Mouse (Mus musculus) brain, embryonic 14.5 days (tissue): ENCODE measurements around the gene P4ha2.

Experiments
- CTCF ChIP-seq: fragments of 200-500 bp; IDR thresholded peaks from 2 replicates; pipeline ENCODE4 v1.5.1; 2012; ENCODE audit warnings: inconsistent platforms, mild to moderate bottlenecking, moderate library complexity, borderline replicate concordance; ENCODE audit not compliant: insufficient read depth, insufficient read length; ENCODE audit errors: extremely low read depth
- POLR2A ChIP-seq: fragments of 200-500 bp; IDR thresholded peaks from 2 replicates; pipeline ENCODE4 v1.6.1; 2012; ENCODE audit warnings: mild to moderate bottlenecking, inconsistent platforms, borderline replicate concordance; ENCODE audit not compliant: poor library complexity, insufficient read depth, insufficient read length, severe bottlenecking; ENCODE audit errors: extremely low read depth

DNA sequence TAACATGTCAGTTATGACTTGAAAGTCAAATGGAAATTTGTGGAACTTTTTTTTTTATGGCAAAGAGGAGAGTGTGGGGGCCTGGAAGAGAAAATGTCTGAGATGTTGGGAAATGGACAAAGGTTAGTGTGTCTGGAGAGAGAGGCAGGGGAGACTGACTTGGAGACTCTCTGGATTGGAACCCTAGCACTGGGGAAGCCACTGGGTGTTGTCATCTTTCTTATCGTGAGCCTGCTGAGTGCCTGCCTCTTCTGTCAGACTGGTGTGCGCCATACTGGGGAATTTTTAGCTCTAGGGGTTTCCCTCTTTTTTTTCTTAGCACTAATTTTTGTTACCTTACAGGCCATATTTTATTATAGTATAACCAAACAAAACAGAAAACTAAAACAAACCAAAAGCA is 27.5 kb downstream of the P4ha2 start:
- TF ChIP-seq CTCF, result no peak
- no peak for TF ChIP-seq POLR2A
